Mouse (Mus musculus) liver, adult 2 months (tissue): ENCODE results near the gene Spag16.

Source experiments
- CTCF ChIP-seq: fragments of 200-500 bp; IDR thresholded peaks from 2 replicates; pipeline ENCODE4 v1.5.1; 2011; ENCODE audit warnings: low read depth, low read length, control low read depth
- POLR2A ChIP-seq: fragments of 200-500 bp; IDR thresholded peaks from 2 replicates; pipeline ENCODE4 v1.6.1; 2011; ENCODE audit warnings: low read length, control low read depth; ENCODE audit not compliant: insufficient read depth; ENCODE audit errors: extremely low read depth

- TF ChIP-seq POLR2A: no peak
- no peak for TF ChIP-seq CTCF
Measured at GRCm38 (mm10) chr1:70442209-70443080, 615.7 kb downstream of the Spag16 start.
